Mouse (Mus musculus) embryonic facial prominence, embryonic 11.5 days (tissue): ENCODE results near the gene Mill2. TPM values are rescaled to one million over a fixed set of nuclear protein-coding genes. Genes with fewer than 3 reads are reported as not detected.

ENCODE experiments used
- ATAC-seq: fragments of 200-750 bp; cut with Nextera tagmentation; replicated peaks from 2 replicates; pipeline ENCODE4 v1.8.0; 2017; ENCODE audit warnings: low read depth; ENCODE audit not compliant: insufficient number of reproducible peaks, low FRiP score, low TSS enrichment
- DNase-seq: peaks from one replicate; pipeline ENCODE4 v3.0.0-alpha.2; 2015; ENCODE audit warnings: low spot score
- H3K27ac ChIP-seq: fragments of 300-500 bp; sonication (generic); replicated peaks from 2 replicates; pipeline ENCODE4 v1.5.1; 2014; ENCODE audit warnings: mild to moderate bottlenecking, low read depth, low read length, control low read depth
- H3K27me3 ChIP-seq: fragments of 300-500 bp; sonication (generic); 2 replicates; pipeline ENCODE4 v1.6.1; 2014; ENCODE audit warnings: mild to moderate bottlenecking, low read length, moderate library complexity, mixed read lengths; ENCODE audit not compliant: control insufficient read depth, insufficient read depth
- H3K36me3 ChIP-seq: fragments of 300-500 bp; sonication (generic); replicated peaks from 2 replicates; pipeline ENCODE4 v1.6.1; 2014; ENCODE audit warnings: low read depth, mild to moderate bottlenecking, low read length, moderate library complexity, mixed read lengths; ENCODE audit not compliant: control insufficient read depth, insufficient read depth
- H3K4me1 ChIP-seq: fragments of 300-500 bp; sonication (generic); 2 replicates; pipeline ENCODE4 v1.6.1; 2014; ENCODE audit warnings: low read length, mixed read lengths; ENCODE audit not compliant: control insufficient read depth, insufficient read depth
- H3K4me2 ChIP-seq: fragments of 300-500 bp; sonication (generic); 2 replicates; pipeline ENCODE4 v1.6.1; 2014; ENCODE audit warnings: low read depth, mild to moderate bottlenecking, control low read depth, low read length, moderate library complexity
- H3K4me3 ChIP-seq: fragments of 300-500 bp; sonication (generic); 2 replicates; pipeline ENCODE4 v1.5.1; 2014; ENCODE audit warnings: low read depth, low read length, control low read depth
- H3K9ac ChIP-seq: fragments of 300-500 bp; sonication (generic); replicated peaks from 2 replicates; pipeline ENCODE4 v1.6.1; 2014; ENCODE audit warnings: mild to moderate bottlenecking, control low read depth, low read length
- H3K9me3 ChIP-seq: fragments of 300-500 bp; sonication (generic); replicated peaks from 2 replicates; pipeline ENCODE4 v1.6.1; 2016; ENCODE audit warnings: mild to moderate bottlenecking, low read length, inconsistent platforms, mixed read lengths; ENCODE audit not compliant: control insufficient read depth
- WGBS: fragments of 180-500 bp; shearing (Covaris S2); extraction: QIAGEN DNeasy Blood & Tissue Kit; methylation state at CpG from one replicate; pipeline ENCODE4 v1.1.7; 2014; 5-methylcytosine and 5-hydroxymethylcytosine counted together
- polyA plus RNA-seq: library from polyadenylated mRNA; unstranded; fragments of >200 nt; fragmentation: Nextera tagmentation; extraction: Ambion mirVana; gene quantifications from 2 replicates; pipeline ENCODE4 v1.2.1, GENCODE M21; 2014

The Mill2 gene
- polyA plus RNA-seq, 1 experiment from 2014 or later, result 0.20 TPM

DNA sequence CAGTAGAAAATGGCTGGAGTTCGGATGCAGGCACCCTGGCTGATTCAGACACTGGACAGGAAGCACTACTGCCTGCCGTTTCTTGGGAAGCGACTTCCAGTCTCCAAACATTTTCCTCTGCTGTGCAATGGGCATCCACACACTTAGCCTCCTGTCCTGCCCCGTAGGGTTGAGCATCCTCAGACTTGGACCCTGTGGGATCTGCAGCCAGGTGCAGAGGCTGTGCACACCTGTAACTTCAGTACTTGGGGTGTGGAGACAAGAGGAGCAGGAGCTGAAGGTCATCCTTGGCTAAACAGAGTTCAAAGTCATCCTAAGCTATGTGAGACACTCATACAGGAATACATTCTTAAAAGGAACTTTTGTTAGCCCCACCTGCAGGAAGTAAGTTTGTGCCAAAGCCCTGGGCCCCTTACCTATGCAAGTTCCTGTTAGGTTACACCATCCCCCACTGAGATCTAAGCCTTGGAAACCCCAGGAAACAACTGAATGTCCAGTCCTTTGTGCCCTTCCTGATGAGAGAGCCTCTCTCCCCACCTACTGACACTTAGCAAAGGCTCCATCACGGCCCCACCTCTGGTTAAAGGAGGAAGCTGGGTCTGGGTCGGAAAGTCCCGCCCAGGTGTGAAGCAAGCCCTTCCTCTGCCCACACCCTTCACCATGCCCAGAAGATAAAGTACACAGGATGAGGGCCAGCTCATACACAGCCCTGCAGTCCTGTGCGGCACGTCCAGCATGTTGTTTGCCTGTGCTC is 44.4 kb downstream of the Mill2 start:
- WGBS, result 63% methylated on average over 9 of the region's 9 CpGs
- ATAC-seq (no peak), DNase-seq (no peak)
- Histone ChIP-seq H3K4me2 (no peak overlapping the region), H3K36me3 (no peaks in the 10 kb centered on the region), H3K4me3 (no peak overlapping the region), H3K27me3 (no peaks in the 10 kb centered on the region), H3K27ac (no peak overlapping the region), H3K9me3 (no peaks in the 10 kb centered on the region), H3K9ac (no peak overlapping the region), H3K4me1 (no peaks in the 10 kb centered on the region)

GRCm38 (mm10) chr7:18884745-18885422 is 45.1 kb downstream of the Mill2 start:
- DNase-seq (no peak), ATAC-seq (no peak)
- no peaks in the 10 kb centered on the region for H3K4me1 ChIP-seq
- H3K27ac ChIP-seq, result no peak overlapping the region
- WGBS, result 62% methylated on average over 13 of the region's 13 CpGs
- H3K36me3 ChIP-seq, result no peaks in the 10 kb centered on the region
- no peaks in the 10 kb centered on the region for H3K27me3 ChIP-seq
- no peak overlapping the region for H3K4me3 ChIP-seq
- no peak overlapping the region for H3K4me2 ChIP-seq
- no peak overlapping the region for H3K9ac ChIP-seq
- H3K9me3 ChIP-seq, result no peaks in the 10 kb centered on the region

DNA sequence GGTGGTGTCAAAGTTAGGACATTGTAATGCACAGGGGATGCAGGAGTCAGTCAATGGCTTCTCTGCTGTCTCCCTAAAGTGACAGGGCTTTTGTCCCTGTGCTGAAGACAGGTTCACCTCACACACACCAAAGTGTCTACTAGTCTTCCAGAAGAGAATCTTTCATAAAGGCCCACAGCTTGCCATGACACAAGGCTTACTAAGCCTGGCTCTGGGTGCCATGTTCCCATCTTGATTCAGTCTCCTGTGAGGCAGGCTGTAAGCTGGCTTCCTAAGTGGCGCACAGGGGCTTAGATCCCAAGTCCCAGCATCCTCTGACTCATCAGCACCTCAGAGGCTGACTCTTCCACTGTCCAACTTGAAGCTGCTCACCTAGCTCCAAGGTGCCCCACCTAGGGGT is 47.2 kb downstream of the Mill2 start:
- Histone ChIP-seq H3K27me3 (no peaks in the 10 kb centered on the region), H3K4me3 (no peak overlapping the region), H3K4me2 (no peak overlapping the region), H3K4me1 (no peaks in the 10 kb centered on the region), H3K27ac (no peak overlapping the region), H3K36me3 (no peaks in the 10 kb centered on the region), H3K9me3 (no peaks in the 10 kb centered on the region), H3K9ac (no peak overlapping the region)
- ATAC-seq, result no peak
- no peak for DNase-seq
- 92% methylated on average over 1 of the region's 1 CpGs for WGBS

DNA sequence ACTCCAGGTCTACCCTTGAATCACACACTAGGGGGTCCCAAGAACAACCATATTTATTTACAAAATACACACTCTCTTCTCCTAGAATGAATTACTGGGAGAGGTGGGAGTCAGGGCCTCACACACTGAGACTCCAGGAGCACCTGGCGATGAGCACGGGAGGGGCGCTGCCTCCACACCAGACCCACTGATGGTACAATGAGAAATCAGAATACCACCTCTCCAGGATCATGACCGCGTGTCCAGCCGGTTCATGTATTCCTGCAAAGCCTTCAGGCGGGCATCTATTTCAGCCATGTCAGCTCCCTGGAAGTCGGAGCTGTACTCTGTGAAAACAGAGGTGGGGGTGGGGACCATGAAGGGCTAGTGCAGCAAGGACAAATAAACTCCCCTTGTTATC is 51.1 kb downstream of the Mill2 start:
- peaks cover 7% of the 10 kb centered on the region for H3K4me1 ChIP-seq
- 93% methylated on average over 8 of the region's 8 CpGs for WGBS

DNA sequence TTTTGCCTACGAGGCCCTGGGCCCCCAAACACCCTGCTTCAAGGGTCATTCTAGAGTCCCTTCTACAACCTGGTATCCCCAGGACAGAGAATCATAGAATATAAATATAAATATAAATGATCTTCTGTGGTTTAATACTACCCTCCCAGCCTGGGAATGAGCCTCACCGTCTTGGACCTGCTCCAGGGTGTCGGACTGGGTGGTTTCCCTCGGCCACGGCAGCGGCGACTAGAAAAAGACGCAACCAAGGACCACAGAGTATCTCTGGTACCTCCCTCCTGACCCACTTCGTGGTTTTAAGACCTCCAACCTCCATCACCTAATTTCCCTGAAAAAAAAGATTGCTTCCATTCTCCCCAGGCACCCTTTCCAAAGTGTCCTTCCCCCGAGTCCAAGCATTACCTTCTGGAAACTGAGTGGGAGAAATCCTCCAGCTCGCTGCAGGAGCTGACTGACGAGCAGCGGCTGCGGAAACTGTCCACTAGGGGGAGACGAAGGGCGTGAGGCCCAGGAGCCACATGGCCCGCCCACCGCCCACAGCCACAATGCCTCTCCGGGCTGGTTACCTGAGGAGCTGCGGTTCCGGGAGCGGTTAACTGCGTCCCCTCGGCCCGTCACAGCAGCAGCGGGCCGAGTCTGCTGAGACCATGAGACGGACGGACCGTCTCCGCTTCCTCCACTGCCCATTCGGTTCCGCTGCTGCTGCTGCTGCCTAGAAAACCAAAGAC is 52.3 kb downstream of the Mill2 start:
- Histone ChIP-seq H3K36me3 (no peaks in the 10 kb centered on the region), H3K4me1 (peaks cover 7% of the 10 kb centered on the region), H3K27me3 (0 out of 2 replicates have a peak, but pooled peaks cover 4% of the 10 kb centered on the region), H3K4me3 (peak overlapping the region; percentile 29), H3K9ac (peak overlapping the region; percentile 44), H3K9me3 (no peaks in the 10 kb centered on the region), H3K27ac (no peak overlapping the region), H3K4me2 (peak overlapping the region; percentile 81)
- DNase-seq, result peak; percentile 93
- ATAC-seq, result 0 out of 2 replicates have a peak, but pooled peaks have one; percentile 34
- WGBS, result 20% methylated on average over 33 of the region's 33 CpGs

More for the DNA sequence above, 51.1 kb downstream of the Mill2 start:
- ATAC-seq (no peak), DNase-seq (no peak)
- Histone ChIP-seq H3K27ac (no peak overlapping the region), H3K27me3 (0 out of 2 replicates have a peak, but pooled peaks cover 4% of the 10 kb centered on the region), H3K9me3 (no peaks in the 10 kb centered on the region), H3K9ac (no peak overlapping the region), H3K4me2 (no peak overlapping the region), H3K4me3 (no peak overlapping the region), H3K36me3 (no peaks in the 10 kb centered on the region)

- no peak overlapping the region for H3K9ac ChIP-seq
- ATAC-seq (peak; percentile 32; the same call in 1 of the 2 replicates), DNase-seq (no peak)
- WGBS, result 26% methylated on average over 23 of the region's 27 CpGs
- no peaks in the 10 kb centered on the region for H3K9me3 ChIP-seq
- no peak overlapping the region for H3K4me3 ChIP-seq
- H3K4me1 ChIP-seq, result peaks cover 7% of the 10 kb centered on the region
- H3K4me2 ChIP-seq, result no peak overlapping the region
- no peaks in the 10 kb centered on the region for H3K36me3 ChIP-seq
- 0 out of 2 replicates have a peak, but pooled peaks cover 4% of the 10 kb centered on the region for H3K27me3 ChIP-seq
- H3K27ac ChIP-seq, result no peak overlapping the region
These were observed 53.2 kb downstream of the Mill2 start for GRCm38 (mm10) chr7:18893009-18893408.

DNA sequence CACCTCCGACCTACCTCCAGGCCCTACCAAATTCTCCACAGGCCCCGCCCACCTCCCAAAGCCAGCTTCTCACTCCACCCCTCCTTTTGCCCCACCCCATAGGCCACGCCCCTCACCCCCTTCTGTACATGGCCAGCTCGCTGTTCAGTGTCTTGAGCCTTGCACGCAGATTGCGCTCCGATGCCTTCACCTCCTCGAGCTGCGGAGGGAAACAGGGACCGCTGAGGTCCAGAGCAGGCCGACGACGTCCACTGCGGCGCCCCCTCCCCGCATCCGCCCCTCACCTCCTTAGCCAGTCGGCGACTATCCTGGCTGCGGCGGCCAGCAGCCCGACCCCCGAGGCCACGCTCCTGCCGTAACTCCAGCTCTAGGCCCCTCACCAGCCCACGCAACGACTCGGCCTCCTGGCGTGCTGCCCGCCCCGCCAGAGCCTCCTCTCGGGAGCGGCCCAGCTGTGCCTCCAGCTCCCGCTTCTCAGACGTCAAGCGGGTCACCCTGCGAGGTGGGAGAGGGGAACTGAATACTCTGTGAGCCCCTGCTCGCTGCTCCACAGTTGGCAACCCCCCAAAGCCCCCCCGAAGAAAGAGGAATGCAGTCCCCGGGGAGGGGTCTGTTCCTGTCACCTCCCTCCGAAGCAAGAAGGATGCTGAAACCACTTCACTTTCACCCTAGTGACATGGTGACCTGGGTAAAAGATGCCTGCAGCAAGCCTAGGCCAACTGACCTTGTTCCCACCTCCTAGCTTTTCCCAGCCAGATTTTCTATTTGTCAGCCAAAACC is 54.1 kb downstream of the Mill2 start:
- WGBS, result 2% methylated on average over 41 of the region's 41 CpGs
- Histone ChIP-seq H3K4me1 (peaks cover 7% of the 10 kb centered on the region), H3K4me2 (peak overlapping the region; percentile 83), H3K27me3 (0 out of 2 replicates have a peak, but pooled peaks cover 4% of the 10 kb centered on the region), H3K27ac (no peak overlapping the region), H3K36me3 (no peaks in the 10 kb centered on the region), H3K9me3 (no peaks in the 10 kb centered on the region), H3K9ac (peak overlapping the region; percentile 61), H3K4me3 (peak overlapping the region; percentile 35)
- DNase-seq (peak; percentile 75), ATAC-seq (peak; percentile 61)
